Mouse (Mus musculus): ENCODE measurements around the gene Hoxa3. TPM values are rescaled to one million over a fixed set of nuclear protein-coding genes. Genes with fewer than 3 reads are reported as not detected.

Gene Hoxa3
- 5.9 TPM for polyA plus RNA-seq (2014; fragmentation: Illumina TruSeq; extraction: RNeasy Lipid Tissue Mini Kit (QIAGEN cat#74804); ENCODE audit: low replicate concordance)

GRCm38 (mm10) chr6:52213119-52213986 lies at the start of gene Hoxa3, which contains the start of gene Gm28308:
Gene Hoxa3, minus strand, starts transcription at chr6:52213336.
Gene Gm28308, minus strand, starts transcription at chr6:52213339.

DNA sequence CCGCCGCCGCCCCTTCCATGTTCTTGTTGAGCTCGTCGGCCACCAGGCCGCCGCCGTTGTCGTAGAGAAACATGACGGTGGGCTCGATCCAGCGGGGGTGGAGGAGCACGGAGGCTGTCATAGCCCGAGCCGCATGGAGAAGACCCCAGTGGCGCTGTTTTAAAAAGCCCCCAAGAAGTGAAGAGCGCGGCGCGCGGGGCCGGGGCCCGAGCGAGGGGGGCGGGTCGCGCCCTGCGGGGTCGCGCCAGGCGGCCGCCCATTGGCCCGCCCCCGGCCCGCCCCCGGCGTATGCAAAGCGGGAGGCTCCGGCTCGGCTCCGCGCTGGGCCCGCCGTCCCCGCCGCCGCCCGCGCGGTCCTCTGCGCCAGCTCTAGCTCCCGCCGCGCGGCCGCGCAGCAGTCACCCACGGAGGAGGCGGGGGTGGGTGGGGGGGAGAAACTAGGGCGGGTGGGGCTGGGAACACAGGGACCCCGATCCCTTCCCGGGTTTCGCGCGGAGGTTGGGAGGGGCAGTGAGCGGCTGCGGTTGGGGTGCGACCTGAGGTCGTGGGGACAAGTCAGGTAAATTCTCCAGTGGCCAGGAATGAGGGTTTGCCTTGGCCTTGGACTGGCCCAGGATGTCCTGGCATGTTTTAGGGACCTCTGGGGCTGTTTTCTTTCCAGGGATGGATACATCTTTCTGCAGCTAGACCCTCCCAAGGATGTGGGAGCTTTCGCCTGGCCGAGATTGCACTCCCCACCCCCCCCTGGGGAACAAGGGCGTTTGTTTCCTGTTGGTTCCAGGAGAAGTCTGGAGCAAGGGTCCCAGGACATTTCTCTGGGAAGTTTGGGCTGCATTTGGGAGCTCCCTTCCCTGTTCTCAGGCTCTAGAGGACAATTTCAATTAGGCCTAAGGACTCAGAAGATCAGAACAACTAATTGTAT lies 47.8 kb upstream of the Hoxa3 start, which contains the start of gene Hoxa13:
Gene Hoxa13, minus strand, starts transcription at position 227 of the 922 bp plus-strand sequence.

DNA sequence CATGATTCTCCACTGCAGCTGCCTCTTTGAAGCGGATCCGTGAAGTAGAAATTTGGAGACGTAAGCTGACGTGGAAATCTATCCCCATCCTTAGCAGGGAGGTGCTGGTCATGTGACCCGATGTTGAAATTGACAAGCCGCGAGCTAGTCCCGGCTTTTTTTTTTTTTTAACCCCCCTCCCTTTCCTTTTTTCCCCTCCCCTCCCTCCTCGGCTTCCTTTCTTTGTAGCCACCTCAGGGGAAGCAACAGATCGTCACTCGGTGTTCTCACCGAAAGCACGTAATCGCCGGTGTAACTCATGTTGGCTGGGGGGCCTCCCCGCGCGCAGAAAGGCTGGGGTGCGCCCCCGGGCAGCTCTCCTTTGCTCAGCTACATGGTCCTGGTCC lies 32.6 kb upstream of the Hoxa3 start, which contains the start of gene Hoxa11:
Gene Hoxa11, minus strand, starts transcription at position 54 of the 386 bp plus-strand sequence.

GRCm38 (mm10) chr6:52240389-52241000 lies 27.4 kb upstream of the Hoxa3 start, which contains the start of gene Hoxa10:
Gene Hoxa10, minus strand, starts transcription at chr6:52240854.

DNA sequence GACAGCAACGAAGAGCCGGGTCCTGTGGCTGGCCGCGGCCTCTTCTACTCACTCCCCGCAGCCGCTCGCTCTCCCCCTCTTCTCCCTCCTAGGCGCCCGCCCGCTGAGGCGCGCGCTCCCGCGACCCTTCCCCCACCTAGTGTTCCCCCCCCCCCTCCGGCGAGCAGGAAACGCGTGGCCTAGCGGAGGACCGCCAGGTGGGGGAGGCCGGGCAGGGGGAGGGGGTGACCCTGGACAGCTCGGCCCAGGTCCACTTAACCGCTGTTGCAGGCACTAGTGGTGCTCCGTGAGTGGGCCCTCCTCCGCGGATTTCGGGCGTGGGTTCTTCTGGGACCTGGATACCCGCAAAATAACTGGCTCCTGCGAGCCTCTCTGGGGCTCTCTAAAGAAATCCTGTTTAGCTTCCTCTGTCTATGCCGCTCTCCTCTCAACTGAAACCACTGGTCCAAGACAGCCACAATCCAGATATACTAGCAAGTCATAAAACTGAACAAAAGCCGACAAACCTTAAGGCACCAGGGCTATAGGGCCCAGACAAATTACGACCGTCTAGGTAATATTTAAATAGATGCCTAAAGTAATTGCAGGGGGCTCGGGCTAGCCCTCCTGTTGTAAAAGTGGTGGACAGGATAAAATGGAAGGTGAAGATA lies 17.5 kb upstream of the Hoxa3 start, which contains the start of gene Hoxa9:
Gene Hoxa9, minus strand, starts transcription at position 574 of the 650 bp plus-strand sequence.

DNA sequence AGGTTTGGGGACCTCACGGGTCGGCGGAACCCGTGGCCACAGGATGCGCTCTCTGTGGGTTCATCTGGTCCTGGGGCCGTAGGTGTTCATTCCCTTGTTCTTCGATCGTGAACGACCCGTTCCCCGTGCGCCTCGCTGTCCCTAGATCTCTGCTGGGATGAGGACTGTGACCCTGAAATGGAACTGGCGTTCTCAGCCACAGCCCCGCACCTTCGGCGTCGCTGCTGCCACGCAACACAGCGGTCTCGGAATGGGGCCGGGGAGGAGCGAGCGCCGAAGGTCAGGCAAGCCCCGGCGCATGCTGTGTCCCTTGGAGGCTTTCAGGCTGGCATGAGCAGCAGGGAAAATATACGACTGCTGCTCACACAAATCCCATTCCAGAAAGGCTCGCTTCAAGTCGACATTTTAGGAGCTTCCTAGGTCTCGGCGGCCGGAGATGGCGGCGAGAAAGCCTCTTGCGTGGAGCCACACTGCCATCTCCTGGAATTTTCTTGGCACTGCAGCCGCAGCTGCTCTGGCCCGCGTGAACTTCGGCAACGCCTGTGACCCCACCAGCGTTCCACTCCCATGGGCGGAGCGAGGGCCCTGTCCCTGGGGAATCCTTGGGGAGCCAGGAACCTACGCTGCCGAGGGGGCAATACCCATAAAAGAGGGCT lies 8.3 kb upstream of the Hoxa3 start, which contains the start of gene Hoxa7:
Gene Hoxa7, minus strand, starts transcription at position 518 of the 656 bp plus-strand sequence.

DNA sequence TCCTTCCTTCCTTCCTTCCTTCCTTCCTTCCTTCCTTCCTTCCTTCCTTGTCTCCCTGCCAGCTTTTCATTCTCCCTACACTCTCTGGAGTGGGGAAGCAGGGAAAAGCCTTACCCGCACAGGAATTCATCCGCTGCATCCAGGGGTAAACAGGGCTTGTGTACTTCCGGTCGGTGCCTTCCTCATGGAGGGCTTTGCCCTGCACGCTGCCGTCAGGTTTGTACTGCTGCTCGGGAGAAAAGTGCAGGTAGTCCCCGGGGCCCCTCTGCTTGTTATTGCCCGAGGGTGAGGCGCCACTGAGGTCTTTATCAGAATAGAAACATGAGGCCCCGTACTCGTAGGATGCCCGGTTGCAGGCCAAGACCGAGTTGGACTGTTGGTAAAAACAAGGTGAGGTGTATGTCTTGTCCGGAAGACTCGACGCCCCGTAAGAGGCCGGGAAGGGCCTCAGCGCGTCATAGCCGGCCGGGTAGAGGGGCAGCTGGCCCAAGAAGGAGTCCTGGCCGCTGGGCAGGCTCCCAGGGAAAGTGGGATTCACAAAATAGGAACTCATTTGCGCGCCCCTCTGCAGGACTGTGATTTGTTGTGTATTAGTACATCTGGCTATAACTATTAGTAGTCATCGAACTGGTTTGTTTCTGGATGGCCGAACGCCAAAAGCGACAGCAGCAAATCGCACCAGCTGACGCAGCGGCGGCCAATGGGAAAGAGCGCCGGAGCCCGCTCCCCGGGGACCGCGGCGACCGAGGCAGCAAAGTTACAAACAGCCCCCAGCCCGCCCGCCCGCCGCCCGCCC lies 4.9 kb downstream of the Hoxa3 start, which contains the start of gene Hoxa6:
Gene Hoxa6, minus strand, starts transcription at position 651 of the 796 bp plus-strand sequence.

DNA sequence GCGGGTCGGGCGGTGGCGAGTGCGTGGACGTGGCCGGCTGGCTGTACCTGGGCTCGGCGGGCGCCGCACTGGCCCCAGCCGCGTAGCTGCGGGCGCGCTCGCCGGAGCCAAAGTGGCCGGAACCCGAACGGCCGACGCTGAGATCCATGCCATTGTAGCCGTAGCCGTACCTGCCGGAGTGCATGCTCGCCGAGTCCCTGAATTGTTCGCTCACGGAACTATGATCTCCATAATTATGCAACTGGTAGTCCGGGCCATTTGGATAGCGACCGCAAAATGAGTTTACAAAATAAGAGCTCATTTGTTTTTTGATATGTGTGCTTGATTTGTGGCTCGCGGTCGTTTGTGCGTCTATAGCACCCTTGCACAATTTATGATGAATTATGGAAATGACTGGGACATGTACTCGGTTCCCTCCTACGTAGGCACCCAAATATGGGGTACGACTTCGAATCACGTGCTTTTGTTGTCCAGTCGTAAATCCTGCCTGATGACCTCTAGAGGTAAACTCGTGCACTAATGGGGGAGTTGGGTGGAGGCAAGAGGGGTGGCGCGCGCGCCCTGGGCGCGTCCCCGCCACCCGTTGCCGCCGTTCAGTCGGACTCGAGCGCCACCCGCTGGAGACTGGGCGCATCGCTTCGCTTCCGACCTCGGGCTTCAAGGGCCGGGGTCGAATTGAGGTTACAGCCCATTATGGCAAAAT lies 8.9 kb downstream of the Hoxa3 start, which contains the start of gene Hoxa5:
Gene Hoxa5, minus strand, starts transcription at position 538 of the 703 bp plus-strand sequence.

GRCm38 (mm10) chr6:52190906-52191810 lies 22.0 kb downstream of the Hoxa3 start, which contains the start of gene Hoxa4:
Gene Hoxa4, minus strand, starts transcription at chr6:52191753.

GRCm38 (mm10) chr6:52177061-52177735 lies 35.9 kb downstream of the Hoxa3 start, which contains the start of gene 5730596B20Rik:
Gene 5730596B20Rik, plus strand, starts transcription at chr6:52177498.

GRCm38 (mm10) chr6:52164626-52165440 lies 48.3 kb downstream of the Hoxa3 start, which contains the start of gene Hoxa2:
Gene Hoxa2, minus strand, starts transcription at chr6:52164831.

DNA sequence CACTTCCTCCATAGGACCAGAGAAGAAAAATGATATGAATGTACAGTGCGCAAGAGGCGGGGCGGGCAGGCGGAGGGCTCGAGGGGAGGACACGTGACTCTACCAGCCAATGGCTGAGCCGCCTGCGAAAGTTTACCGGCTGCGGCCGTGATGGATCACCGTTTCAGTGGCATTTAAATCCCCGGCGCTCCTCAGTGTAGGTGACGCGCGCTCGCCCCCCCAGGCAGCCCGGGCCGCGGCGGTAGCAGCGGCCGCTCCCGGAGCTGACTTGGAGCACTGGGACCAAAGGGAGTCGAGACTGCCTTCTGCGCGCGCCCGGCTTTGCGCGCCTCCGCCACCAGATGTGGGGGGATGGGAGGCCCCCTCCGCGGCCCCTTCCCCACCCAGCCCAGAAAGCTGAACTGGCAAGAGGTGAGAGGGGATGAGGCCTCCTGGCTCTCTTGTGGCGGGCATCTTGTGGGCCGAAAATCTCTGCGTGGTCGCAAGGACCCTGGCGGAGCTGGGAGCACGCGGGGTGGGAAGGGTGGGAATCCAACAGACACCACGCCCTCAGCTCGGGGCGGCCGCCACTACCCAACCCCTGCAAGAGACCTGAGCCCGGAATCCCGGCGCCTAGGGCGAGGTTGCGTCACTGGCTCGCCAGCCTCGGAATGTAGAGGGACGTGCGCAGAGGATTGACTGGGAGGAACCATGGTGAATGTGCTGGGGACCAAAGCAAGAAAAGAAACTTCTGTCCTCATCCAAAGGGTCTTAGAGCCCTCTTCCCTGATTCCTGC lies 54.7 kb downstream of the Hoxa3 start, which contains the start of gene Hoxa1:
Gene Hoxa1, minus strand, starts transcription at position 42 of the 776 bp plus-strand sequence.

